Mouse (Mus musculus) thymus, adult 2 months (tissue): Measurements from ENCODE around the gene Ndufs4.

Experiments used
- CTCF ChIP-seq: fragments of 200-500 bp; IDR thresholded peaks from 2 replicates; pipeline ENCODE4 v1.5.1; 2012; ENCODE audit warnings: mild to moderate bottlenecking, control low read depth, low read length, moderate library complexity, borderline replicate concordance; ENCODE audit not compliant: control insufficient read depth, poor library complexity, insufficient read depth; ENCODE audit errors: extremely low read depth
- POLR2A ChIP-seq: fragments of 200-500 bp; IDR thresholded peaks from 2 replicates; pipeline ENCODE4 v1.6.1; 2012; ENCODE audit warnings: mild to moderate bottlenecking, low read length, control low read depth, moderate library complexity; ENCODE audit not compliant: control insufficient read depth, poor library complexity, insufficient read depth; ENCODE audit errors: extremely low read depth

DNA sequence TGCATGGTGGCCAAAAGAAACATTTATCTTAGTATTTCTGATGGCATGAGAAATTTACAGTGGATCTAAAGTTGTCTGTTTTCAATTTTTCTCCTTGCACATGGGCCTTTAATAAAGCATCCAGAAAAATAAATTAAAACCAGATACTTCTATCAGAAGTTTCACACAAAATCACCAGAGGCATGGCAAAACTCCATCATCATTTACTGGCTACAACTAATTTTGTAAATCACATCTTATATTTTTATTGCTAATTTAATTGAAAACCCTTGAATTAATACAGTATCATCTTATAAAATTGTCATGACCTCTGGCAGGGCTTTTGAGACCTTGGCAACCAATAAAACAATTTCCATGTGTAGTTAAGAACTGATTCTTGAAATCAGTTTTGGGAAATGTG, 4.4 kb upstream of the Ndufs4 start:
- no peak for TF ChIP-seq POLR2A
- no peak for TF ChIP-seq CTCF
